Mouse (Mus musculus): Measurements from ENCODE around the gene Ddx43.
A peak's percentile ranks its signal among the peaks of the same experiment; 100 is the strongest.

Ddx43 gene

DNA sequence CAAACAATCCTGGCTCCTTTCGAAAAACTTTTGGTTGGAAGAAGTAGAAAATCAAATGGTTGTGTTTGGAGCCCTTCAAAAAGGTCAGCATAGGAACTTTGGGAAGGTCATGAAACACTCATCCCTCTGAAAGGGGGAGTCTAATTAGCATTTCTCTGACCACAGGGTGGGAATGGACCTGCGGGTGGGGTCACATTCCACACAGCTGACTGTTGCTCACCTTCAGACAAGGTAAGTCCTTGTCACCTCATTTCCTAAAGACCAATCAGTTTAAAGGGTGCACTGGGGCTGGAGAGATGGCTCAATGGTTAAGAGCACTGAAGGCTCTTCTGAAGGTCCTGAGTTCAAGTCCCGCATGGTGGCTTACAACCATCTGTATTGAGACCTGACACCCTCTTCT lies 24.1 kb upstream of the Ddx43 start:
- no peak for DNase-seq (ENCODE audit: extremely low read depth, insufficient read length, low spot score)

DNA sequence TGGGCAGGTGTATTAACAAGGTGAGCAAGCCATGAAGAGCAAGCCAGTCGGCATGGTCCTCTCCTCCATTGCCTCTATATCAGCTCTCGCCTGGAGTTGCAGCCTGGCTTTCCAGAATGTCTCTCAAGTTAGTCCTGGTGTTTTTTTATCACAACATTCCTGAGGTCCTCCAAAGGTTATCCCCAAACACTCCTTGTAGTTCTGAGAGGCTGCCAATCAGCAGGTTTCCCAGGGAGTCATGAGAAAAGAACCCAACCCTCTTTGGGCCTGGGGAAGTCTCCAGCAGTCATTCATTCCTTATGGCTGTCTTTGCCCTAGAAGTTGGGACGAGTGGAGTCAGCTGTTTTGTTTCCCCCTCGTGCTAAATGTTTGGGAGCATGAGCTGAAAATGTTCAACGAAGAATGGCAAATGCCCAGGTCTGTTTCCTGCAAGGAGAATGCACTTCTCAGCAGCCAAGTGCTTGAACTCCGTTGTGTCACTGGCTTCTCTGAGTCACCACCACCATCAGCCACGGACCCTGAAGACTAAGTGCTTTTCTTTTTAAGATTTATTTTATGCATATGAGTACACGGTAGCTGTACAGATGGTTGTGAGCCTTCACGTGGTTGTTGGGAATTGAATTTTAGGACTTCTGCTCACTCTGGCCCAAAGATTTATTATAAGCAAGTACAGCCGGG lies 22.6 kb upstream of the Ddx43 start:
- no peak for DNase-seq (ENCODE audit: extremely low read depth, insufficient read length, low spot score)

DNA sequence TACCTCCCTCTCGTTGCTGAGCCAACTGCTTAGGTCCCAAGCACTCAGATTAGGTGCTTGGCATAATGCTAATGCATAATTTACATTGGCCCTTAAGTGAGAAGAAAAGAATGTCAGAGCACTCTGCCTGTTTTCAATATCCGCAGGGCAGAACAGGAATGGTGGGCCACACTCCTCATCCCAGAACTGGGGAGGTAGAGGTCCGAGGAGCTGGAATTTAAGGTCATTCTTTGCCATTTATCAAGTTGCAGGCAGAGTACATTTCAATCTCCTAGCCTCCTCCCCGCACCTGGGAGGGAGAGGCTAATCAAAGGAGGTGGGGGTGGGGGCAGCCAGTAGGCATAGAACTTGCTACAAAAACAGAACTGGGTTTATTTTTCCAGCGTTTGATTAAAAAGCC lies 21.2 kb upstream of the Ddx43 start:
- DNase-seq (ENCODE audit: extremely low read depth, insufficient read length, low spot score) = no peak

- no peak for DNase-seq (ENCODE audit: extremely low read depth, insufficient read length, low spot score)
These were observed 20.6 kb upstream of the Ddx43 start for GRCm38 (mm10) chr9:78374885-78375389.

GRCm38 (mm10) chr9:78375486-78375885 lies 20.1 kb upstream of the Ddx43 start:
- DNase-seq (ENCODE audit: extremely low read depth, insufficient read length, low spot score) = no peak

DNA sequence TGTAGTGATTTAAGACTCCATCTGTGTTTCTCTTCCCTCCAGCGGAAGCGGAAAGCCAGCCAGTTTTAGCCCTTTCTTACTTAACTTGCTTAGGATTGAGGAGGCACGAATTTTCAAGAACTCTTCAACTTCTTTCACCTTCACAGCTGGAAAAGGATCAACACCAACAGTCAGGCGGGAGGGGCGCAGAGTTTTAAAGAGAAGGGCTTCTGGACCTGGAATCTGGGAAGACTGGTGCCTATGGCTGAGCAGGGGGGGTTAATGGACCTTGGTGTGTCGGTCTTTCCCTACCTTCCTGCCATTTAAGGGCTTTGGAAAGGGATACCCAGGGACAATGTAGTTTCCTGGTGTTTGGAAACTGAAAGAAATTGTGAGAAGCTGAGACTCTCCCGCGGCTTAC lies 18.0 kb upstream of the Ddx43 start:
- DNase-seq (ENCODE audit: extremely low read depth, insufficient read length, low spot score) = no peak

DNA sequence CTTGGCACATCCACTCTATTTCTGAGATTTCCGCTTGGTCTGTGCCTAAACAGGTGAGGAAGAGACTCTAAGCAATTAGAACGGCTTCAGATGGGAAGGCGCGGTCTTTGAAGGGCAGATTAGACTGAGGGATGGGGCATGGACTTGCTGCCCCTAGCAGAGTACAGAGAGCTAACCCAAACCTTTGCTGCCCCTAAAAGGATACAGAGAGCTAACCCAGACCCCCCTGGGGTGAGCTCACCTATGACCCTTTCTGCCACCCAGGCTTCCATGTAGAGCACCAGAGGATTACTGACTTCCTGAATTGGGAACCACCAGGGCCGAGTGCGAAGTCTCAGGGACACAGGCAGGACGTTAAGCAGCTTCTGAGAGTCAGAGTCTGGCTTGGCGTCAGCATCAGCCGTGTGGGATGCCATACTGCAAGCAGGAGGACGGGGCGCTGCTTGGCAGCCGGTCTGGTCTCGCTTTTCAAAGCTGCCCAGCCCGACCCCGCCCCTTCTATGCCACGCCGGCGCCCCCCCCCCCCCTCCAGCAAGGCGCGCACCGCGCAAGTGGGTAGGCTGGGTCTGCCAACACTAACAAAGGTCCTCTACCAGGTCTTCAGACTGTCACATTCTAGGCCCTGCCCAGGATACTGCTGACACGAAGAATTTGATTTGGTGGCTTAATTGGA lies 17.3 kb upstream of the Ddx43 start, which contains the start of gene Ooep:
Gene Ooep, minus strand, starts transcription at position 613 of the 673 bp plus-strand sequence.
- DNase-seq (ENCODE audit: extremely low read depth, insufficient read length, low spot score) = no peak

DNA sequence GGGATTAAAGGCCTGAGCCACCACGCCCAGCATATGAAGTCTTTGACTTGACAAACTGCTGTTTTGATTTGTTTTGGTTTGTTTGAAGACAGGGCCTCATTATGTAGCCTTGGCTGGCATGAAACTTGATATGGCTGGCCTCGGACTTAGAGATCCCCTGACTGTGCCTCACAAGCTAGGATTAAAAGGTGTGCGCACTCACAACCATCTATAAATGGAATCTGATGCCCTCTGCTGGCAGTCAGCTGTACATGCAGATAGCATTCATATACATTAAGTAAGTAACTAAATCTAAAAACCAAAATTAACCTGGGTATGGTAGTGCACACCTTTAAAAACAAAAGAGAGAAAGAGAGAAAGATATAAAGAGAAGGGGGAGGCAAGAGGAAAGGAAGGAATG lies 9.7 kb upstream of the Ddx43 start:
- no peak for DNase-seq (ENCODE audit: extremely low read depth, insufficient read length, low spot score)

DNA sequence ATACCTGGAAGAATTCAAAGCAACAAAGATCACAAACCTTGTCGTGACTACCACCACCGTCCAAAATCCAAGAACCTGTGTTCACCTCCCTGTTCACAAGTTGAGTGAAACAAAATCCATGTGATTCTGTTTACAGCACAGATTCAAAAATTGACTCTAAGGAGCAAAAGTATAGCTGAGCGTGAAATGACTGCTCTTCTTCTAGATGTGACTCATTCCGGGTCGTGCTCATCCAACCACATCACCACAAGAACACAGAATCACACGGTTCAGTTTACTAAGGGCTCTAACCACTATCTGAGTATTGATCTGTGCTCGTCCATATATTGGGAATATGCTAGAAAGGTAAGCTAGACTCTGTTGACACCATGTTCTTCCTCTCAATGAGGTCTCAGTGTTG lies 8.6 kb upstream of the Ddx43 start:
- DNase-seq (ENCODE audit: extremely low read depth, insufficient read length, low spot score) = no peak

DNA sequence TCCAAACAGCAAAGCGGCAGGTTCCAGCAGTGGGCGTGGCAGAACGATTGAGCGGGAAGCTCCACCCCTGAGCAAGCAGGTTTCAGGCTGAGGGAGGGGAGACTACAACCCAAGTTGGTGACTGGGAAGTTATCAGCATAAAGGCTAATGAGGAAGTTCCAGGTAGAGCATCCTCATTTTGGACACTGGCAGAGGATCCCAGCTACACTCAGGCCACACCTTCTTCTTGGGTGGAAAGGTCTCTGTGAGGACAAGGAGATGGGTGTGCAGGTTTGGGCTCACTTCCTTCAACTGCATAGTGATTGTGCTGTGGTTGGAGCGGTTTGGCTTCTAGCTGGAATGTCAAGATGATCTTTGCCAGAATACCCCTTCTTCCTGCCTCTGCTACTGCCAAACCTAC lies 5.6 kb upstream of the Ddx43 start:
- peak; percentile 53 for DNase-seq (ENCODE audit: extremely low read depth, insufficient read length, low spot score)

DNA sequence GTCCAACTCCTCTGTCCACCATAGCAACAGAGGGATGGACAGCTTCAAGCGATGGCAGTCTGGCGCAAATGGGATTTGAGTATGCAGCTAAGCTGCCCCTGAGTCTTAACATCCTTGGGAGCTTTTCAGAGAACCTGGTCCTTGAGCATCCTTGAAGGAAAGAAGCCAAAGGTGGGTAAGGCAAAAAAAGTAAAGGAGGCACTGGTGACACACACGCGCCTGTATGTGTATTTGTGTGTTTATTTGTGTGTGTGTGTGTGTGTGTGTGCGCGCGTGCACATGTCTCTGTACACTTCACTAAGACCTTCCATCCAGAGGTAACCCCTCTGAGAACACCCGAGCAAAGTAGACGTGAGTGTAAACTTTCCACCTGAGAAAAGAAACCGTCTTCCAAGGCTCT lies 1.8 kb upstream of the Ddx43 start:
- DNase-seq (ENCODE audit: extremely low read depth, insufficient read length, low spot score) = no peak

GRCm38 (mm10) chr9:78394602-78395001 lies 975 bp upstream of the Ddx43 start:
- no peak for DNase-seq (ENCODE audit: extremely low read depth, insufficient read length, low spot score)

DNA sequence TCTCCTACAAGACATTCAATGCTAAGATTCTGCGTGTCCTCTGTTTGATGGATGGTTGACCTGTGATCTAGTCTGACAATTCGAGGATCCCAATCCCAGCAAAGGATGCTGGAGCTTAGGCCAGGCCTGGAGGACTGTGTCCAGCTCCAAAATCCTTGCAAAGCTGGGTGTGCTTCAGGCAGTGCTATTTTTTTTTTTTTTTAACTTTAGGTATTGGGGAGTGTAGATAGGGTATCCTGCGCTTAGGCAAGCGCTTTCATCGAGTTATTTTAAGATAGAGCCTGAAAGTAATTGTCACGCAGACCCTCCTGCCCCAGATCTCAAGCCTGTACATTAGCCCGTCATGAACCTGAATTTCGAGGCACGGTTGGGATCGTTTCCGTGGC lies 340 bp upstream of the Ddx43 start:
- DNase-seq (ENCODE audit: extremely low read depth, insufficient read length, low spot score) = no peak

DNA sequence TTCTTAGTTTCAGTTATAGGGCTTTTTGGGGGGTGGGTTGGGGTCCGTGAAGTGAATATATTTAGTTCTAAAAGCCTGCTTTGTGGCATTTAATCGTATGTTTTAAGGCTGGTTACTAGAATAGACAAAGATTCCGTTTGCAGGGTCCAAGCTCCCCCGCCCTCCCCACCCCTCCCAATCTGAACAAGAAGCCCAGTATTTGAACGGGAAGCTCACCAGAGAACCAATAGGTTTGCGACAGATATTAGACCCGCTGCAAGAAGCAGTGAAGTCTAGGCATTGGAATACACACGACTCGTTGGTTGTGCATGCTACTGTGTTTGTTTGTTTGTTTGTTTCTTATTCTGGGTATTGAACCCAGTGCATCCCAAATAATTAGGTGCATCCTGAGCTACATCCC lies 940 bp downstream of the Ddx43 start:
- DNase-seq (ENCODE audit: extremely low read depth, insufficient read length, low spot score) = no peak

DNA sequence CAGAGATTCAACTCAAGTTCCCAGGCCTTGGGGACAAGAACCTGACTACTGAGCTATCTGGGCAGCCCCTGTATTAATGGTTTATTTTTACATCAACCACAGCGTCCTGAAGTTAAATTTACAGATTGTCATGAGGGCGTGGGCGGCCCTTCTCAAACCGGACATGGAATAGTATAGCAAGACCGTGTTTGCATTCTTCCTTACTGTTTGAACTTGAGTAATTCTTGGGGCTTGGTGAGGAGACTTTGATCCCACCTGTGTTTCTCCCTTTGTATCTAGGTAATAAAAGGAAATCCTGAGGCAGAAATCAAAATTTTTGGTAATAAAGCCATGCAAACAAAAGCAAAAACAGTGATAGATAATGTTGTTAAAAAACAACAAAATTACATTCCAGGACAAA lies 5.0 kb downstream of the Ddx43 start:
- DNase-seq (ENCODE audit: extremely low read depth, insufficient read length, low spot score) = no peak

DNA sequence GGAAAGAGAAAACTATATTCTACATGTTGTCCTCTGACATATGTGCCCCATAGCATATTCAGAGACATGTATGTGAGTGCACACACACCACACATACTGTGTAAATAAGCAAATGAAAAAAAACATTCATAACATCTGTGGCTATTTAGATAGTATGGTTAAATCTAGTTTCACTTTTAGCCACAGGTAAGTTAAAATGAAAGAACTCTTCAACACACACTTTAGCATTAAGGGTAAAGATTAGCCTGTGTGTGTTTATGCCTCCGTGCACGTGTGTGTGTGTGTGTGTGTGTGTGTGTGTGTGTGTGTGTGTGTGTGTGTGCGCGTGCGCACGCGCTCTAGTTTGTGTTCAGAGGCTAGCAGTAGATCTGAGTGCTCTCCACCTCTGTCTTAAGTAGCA lies 6.0 kb downstream of the Ddx43 start:
- no peak for DNase-seq (ENCODE audit: extremely low read depth, insufficient read length, low spot score)

DNA sequence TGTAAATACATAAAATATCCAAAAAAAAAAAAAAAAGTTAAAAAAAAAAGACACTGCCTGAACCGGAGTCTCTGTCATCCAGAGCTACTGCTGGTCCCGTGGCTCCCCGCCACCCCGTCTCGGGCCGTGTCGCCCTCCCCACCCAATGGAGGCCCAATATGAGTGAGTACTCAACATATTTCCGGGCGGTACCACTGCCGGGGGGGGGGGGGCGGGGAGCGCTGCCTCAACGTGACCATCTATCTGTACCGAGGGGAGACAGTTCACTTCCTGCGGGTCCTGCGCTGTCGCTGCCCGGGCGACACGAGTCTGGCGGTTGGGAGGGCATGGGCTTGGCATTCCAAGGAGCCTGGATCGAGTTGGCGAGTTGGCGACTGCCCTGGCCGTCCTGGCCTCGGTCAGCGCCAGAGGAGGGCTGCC lies 31.8 kb downstream of the Ddx43 start:
- no peak for DNase-seq (ENCODE audit: extremely low read depth, insufficient read length, low spot score)

DNA sequence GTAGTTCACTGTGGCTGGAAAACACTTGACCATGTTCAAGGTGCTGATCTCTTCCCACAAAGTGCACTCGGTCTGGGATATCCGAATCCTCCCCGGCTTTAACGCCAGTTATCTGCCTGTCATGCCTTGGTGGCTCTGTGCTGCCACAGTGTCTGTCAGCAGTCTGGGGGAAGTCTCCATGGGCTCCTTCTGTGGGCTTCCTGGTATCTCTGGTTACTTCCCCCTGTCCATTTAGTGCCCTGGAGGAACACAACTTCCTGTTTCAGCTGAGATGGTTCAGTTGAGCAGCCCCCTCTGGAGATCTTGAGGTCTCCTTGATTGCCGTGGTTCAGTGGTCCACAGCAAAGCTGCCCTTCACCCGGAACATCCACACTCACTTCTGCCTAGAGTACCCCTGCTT lies 32.6 kb downstream of the Ddx43 start:
- no peak for DNase-seq (ENCODE audit: extremely low read depth, insufficient read length, low spot score)

DNA sequence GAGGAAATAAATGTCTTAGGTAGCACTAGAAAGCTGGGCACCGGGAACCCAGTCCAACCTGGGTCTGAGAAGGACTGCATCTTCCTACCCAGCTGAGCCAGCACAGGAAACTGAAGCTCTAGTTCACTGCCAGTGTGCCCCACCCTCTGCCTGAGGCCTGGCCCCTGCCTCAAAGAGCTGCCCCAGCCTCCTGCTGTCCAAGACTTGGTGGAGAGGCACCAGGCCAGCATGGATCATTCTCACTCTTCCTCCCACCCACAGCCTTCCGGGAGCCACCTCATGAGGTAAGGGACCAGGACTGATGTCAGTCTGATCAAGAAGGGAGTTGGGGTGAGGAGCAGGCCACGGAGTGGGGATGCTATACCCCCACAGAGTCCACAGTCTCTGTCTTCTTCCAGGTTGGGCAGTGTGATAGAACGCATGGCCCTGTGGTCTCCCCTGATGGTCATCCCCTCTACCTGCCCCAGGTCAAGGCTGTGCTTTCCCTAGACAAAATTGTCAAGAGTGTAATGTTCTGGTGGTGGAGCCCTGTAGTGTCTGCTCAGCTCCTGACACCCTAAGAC lies 33.4 kb downstream of the Ddx43 start:
- no peak for DNase-seq (ENCODE audit: extremely low read depth, insufficient read length, low spot score)

DNA sequence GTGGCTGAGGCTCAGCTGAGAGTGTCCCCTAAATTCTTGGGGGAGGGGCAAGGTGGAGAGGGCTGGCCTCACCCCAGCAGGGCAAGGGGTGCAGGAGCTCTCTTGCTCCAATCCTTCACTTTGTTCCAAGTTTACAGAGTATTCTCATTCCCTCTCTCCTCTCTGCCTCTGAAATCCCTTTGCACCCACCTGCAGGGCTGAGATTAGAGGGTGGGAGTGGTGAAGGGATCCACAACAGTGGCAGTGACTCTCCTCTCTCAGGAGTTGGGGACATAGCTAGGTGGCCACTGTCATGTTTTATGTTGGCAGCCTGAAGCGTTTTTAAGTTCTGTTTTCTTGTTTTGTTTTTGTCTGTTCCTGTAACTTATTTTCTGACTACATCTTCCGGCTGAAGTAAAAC lies 34.0 kb downstream of the Ddx43 start:
- no peak for DNase-seq (ENCODE audit: extremely low read depth, insufficient read length, low spot score)

GRCm38 (mm10) chr9:78430486-78430885 lies 34.9 kb downstream of the Ddx43 start:
- DNase-seq (ENCODE audit: extremely low read depth, insufficient read length, low spot score) = no peak

DNA sequence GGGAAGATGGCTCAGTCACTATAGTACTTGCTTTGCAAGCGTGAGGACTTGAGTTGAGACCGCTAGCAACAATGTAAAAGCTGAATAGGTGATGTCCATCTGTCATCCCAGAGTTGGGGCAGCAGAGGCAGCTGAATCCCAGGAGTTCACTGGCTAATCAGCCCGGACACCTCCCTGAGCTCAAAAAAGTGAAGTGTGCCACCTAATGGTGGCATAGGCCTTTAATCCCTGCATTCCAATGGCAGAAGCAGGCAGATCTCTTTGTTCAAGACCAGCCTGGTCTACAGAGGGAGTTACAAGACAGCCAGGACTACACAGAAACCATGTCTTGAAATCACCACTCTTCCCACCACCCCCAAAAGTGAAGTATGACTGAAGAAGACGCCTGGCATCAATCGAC lies 36.9 kb downstream of the Ddx43 start:
- DNase-seq (ENCODE audit: extremely low read depth, insufficient read length, low spot score) = no peak

Data from 3134 (cell line).